Mouse (Mus musculus) gastrocnemius, postnatal 36 days (tissue): ENCODE data around the gene AK157302. TPM values are rescaled to one million over a fixed set of nuclear protein-coding genes. Genes with fewer than 3 reads are reported as not detected.
"Not testable (repeated sequence)": the region's sequence is repeated elsewhere in the genome, so short reads cannot be mapped to it uniquely, and the experiment has no call there.

Experiments used
- DNase-seq, 2 experiments: peaks; one replicate each; pipeline ENCODE4 v3.0.0; 2022
- intact Hi-C: fragments of 180-260 bp; cut with DNase I; formaldehyde crosslinking; loops from one replicate; pipeline ENCODE4 v1.15.1; 2025
- long read RNA-seq, 2 experiments: library from polyadenylated mRNA; stranded (forward); transcript quantifications; one replicate each; pipeline ENCODE4 v2.0.0; 2021
- total RNA-seq, 2 experiments: library from RNA; stranded (reverse); gene quantifications; 2 replicates each; pipeline ENCODE4 v1.2.3; 2021

Gene AK157302
- total RNA-seq = 10 to 100 TPM; 21.6 to 22.8 TPM
- long read RNA-seq, experiment 1, transcript AK157302-201 (1 exons, 1,924 nt) = major isoform, 47 of 47 reads
- long read RNA-seq, experiment 1, partial matches to known transcripts = 0 of 47 reads
- long read RNA-seq, experiment 1, other reads (novel, unspliced or antisense) = 0 of 47 reads
- long read RNA-seq, experiment 2, transcript AK157302-201 (1 exons, 1,924 nt) = major isoform, 42 of 42 reads
- long read RNA-seq, experiment 2, partial matches to known transcripts = 0 of 42 reads
- long read RNA-seq, experiment 2, other reads (novel, unspliced or antisense) = 0 of 42 reads

GRCm38 (mm10) chr13:21495080-21495479 lies at the start of gene AK157302:
Gene AK157302, plus strand, starts transcription at chr13:21495223.
- DNase-seq = no peak
- intact Hi-C loops = no loop called here

GRCm38 (mm10) chr13:21446796-21447195 lies 48.2 kb upstream of the AK157302 start:
- DNase-seq = no peak
- intact Hi-C loops = no loop called here

GRCm38 (mm10) chr13:21447856-21448614 lies 47.0 kb upstream of the AK157302 start:
- no peak for DNase-seq
- intact Hi-C loops = no loop called here

- DNase-seq = no peak
- intact Hi-C loops = loop anchor here (5.0 to 10.0 kb wide), 2 partner anchors 51 to 88 kb away; partner anchors contain the start of genes Zkscan3 and Zscan12
Measured at GRCm38 (mm10) chr13:21453042-21453441, 42.0 kb upstream of the AK157302 start.

DNA sequence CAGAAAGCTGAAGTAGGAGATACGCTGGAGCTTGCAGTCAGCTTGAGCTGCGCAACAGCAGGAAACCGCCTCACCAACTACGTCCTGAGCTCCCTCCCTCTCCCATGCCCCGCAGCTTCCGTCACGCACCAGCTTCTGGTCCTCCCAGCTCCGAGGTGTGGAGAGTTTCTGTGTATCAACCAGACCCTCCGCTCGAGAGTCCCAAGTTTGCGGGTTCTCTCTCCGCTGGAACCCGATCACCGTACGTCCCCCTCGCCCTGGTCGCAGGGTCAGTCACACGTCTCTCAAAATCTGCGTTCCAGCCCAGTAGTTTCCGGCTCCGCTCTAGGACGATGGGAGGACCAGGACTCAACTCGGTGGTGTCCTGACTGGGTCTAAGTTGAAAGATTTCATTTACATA lies 41.6 kb upstream of the AK157302 start, which contains the start of gene Zscan26:
Gene Zscan26, minus strand, starts transcription at position 282 of the 400 bp plus-strand sequence.
- peak; percentile 73 to 82 for DNase-seq
- intact Hi-C loops = loop anchor here (5.0 to 10.0 kb wide), 2 partner anchors 51 to 89 kb away; partner anchors contain the start of genes Zkscan3 and Zscan12

GRCm38 (mm10) chr13:21454133-21454532 lies 40.9 kb upstream of the AK157302 start:
- DNase-seq = no peak
- intact Hi-C loops = loop anchor here (5.0 to 10.0 kb wide), 2 partner anchors 52 to 89 kb away; partner anchors contain the start of genes Zkscan3 and Zscan12

DNA sequence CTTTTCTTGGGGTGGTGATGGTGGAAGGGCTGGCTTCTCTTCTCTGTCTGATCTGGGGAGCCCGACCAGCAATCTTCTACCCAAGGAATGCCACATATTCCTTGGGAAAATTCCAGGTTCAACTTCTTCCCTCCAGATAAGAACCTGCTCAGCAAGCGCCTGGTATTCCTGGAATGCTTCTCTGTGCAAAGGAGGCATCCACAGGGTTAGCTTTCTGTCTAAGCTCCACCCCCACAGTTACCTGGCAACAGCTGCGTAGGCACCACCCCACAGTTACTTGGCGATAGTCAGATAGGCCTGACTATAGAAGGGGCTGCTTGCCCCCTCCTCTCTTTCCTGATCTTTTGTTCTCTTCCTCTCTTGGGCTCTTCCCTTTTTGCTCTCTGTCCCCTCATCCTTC lies 38.7 kb upstream of the AK157302 start:
- intact Hi-C loops = loop anchor here (10.0 kb wide), 1 partner anchor 92 kb away; the partner anchor contains the start of gene Zscan12
- no peak for DNase-seq

- intact Hi-C loops, DNase-seq: not testable (repeated sequence)
Measured at GRCm38 (mm10) chr13:21462516-21462915, 32.5 kb upstream of the AK157302 start.

DNA sequence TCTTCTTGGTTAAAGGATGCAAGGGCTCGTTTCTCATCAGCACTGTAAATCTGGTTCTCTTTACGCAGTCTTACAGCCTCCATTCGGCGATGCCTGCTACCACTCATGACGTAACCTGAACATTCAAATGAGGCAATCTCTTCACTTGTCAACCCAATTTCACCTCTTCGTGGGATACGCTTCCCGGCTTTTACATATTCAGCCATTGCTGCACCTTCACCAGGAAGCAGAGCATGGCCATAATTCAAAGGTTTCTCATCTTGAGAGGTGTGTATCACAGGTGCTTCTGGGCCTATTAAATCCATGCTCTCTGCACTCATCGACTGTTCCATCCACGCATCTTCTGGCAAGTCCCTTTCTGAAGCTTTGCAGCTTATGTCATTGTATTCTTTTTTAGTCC lies 27.7 kb upstream of the AK157302 start:
- intact Hi-C loops = no loop called here
- no peak for DNase-seq

GRCm38 (mm10) chr13:21468061-21469019 lies 26.7 kb upstream of the AK157302 start, which contains the start of gene Nkapl:
Gene Nkapl, minus strand, starts transcription at chr13:21468509.
- DNase-seq = peak; percentile 72 to 75
- intact Hi-C loops = no loop called here

DNA sequence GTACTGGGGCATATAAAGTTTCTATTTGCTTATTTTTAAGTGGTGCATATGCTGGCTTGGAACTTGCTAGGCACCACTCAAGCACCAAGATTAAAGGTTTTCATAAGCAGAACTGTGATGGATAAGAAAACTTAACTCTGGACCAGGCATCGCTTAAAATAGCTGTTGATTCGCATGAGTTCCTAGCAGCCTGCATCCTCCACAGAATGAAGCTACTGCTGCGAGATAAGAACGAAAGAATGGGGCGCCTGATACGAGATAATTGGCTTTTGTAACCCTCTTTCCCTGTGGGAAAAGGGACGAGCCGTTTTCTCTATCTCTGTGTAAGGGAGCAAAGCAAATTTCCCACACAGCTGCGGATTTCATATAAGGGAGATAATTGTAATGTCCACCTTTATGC lies 25.9 kb upstream of the AK157302 start:
- intact Hi-C loops = no loop called here
- DNase-seq = no peak

DNA sequence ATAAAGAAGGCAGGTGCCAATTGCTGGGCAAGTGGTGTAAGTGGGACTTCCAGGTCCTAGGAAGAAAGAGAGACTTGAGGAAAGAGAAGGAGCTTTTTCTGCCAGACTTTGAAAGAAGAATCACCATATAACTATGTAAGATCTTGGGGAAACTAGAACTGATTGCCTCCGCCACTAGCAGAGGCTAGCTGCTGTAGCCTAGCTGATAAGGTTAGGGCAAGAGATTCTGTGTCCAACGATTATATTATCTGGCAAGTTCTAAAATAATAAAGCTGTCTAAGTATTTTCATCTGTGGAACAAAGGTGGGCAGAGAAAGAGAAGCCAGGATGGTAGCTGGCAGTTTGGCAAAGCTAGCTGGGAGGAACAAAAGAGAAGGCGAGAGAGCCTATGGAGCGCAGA lies 22.6 kb upstream of the AK157302 start:
- DNase-seq = no peak
- intact Hi-C loops = no loop called here

DNA sequence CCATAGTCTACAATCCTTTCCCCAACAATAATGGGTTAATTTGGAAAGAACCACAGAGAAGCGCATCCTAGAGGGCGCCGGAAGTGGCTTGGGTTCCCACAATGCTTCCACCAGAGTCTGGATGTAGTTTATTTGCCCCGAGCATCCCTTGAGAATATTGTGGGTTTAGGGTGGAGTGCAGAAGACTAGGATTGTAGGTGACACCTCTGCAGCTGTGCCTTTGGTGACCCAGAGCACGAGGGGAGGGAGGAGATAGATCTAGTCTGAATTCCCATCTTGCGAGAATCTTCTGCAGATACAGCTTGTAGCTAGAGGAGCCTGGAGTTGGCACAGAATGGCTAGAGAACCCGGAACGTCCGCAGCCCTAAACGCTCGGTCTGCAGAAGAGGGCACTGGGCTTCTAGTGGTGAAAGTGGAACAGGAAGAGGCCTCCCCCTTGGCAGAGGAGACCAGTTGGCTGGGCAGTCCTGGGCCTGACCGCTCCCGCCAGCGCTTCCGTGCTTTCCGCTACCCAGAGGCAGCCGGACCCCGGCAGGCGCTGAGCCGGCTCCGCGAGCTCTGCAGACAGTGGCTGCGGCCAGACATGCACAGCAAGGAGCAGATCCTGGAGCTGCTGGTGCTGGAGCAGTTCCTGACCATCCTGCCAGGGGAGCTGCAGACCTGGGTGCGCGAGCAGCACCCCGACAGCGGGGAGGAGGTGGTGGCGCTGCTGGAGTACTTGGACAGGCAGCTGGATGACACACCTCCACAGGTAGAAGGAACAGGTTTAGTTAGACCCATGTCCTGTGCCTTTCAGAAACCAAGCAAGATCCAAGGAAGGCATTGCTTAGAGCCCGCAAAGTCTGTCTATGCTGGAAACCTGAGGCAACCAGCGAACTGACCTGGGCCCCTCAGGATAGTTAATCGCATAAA lies 16.0 kb upstream of the AK157302 start, which contains the start of the genes Zkscan4 and Gm10065:
Gene Zkscan4, plus strand, starts transcription at position 149 of the 912 bp plus-strand sequence.
Gene Gm10065, minus strand, starts transcription at position 683 of the 912 bp plus-strand sequence.
- intact Hi-C loops = not testable (repeated sequence)
- peak; percentile 43 to 51 for DNase-seq

DNA sequence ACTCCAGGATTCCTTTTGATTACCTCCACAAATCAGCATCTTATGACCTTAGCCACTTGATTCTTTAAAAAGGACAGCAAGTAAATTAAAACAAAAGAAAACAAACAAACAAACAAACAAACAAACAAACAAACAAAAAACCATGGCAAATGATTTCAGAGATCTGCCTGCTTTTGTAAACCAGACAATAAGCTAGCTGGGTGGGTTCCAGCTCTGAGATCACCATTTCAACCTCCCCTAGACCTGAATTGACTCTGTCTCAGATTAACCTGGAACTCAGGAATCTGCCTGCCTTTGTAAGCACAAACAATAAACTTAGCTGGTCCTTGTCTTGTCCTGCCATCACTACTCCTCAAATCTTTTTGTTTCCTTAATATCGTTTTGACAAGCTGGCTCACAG lies 8.1 kb upstream of the AK157302 start:
- intact Hi-C loops = no loop called here
- no peak for DNase-seq

GRCm38 (mm10) chr13:21492847-21493246 lies 2.2 kb upstream of the AK157302 start:
- intact Hi-C loops = no loop called here
- no peak for DNase-seq

- intact Hi-C loops = loop anchor here (10.0 kb wide), 1 partner anchor 96 kb away; the partner anchor contains the start of gene Zkscan3
- DNase-seq = not testable (repeated sequence)
Measured at GRCm38 (mm10) chr13:21501182-21501581, 6.2 kb downstream of the AK157302 start, which contains the start of gene Gm11273. Gene Gm11273, minus strand, starts transcription at chr13:21501418.

DNA sequence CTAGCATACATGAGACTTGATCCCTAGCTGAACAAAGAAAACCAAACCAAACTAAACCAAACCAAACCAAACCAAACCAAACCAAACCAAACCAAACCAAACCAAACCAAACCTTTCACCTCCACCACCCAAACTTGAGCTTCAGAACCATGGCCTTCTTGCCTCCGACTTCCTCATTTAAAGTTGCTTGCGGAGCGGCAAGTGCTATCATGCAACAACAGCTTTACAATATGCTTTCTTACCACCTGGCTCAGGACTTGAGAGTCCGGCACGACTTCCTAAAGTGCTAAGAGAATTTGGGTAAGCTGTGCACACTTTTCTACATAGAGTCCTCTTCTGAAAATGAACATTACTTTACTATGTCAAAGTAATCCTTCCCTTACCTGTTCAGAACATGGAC lies 7.3 kb downstream of the AK157302 start:
- intact Hi-C loops = loop anchor here (10.0 kb wide), 1 partner anchor 97 kb away; the partner anchor contains the start of gene Zkscan3
- no peak for DNase-seq

- intact Hi-C loops = loop anchor here (10.0 kb wide), 1 partner anchor 101 kb away; the partner anchor contains the start of gene Zkscan3
- DNase-seq = peak; percentile 72 to 76
Measured at GRCm38 (mm10) chr13:21506221-21506649, 11.2 kb downstream of the AK157302 start.
